Mouse (Mus musculus): ENCODE measurements at regions not wholly inside any gene's neighbourhood (a gene's known extent, or its start where the extent isn't known, plus 50 kb on each side); places are given as distances from the start of the nearest gene placed in this dataset.

DNA sequence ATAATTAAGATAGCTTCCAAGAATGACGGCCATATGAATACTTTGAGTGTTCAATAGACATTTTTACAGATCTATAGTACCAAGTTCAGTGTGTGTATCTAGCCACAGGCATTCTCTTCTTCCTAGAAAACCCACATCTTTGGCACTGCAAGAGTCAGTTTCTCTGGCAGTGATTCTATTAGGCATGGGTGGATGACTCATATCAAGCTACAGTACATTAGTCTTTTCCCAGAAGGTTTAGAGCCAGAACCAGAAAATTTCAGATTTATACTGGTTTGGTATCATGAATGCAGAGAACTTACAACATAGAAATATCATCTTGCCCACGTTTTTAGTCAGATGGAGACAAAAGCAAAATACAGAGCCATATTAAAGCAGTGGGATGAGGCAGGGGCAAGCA lies 278.1 kb downstream of the Dio2 start:
- TF ChIP-seq CTCF (IDR thresholded peaks at IDR 0.05; ENCODE audit: low read depth): no peak
- no peak for TF ChIP-seq EP300 (optimal IDR thresholded peaks at IDR 0.05)

All from stomach, postnatal 0 days (tissue).